ENCODE assay signal across 8 mouse cellular contexts in genomic region chr11:119084446-119085278, GRCm38 (mm10). TPM values are rescaled to one million over a fixed set of nuclear protein-coding genes. Genes with fewer than 3 reads are reported as not detected.
A peak's percentile ranks its signal among the peaks of the same experiment; 100 is the strongest.
DNase-seq lines count a peak whose midpoint lies in the region; ATAC-seq and TF ChIP-seq lines count a peak whose summit lies in the region.

No protein-coding gene starts in this region.

- H3K9ac ChIP-seq in ES-E14 (ENCODE audit: insufficient read depth, low read depth, low read length, poor library complexity, severe bottlenecking): no peak overlapping the region
- H3K9ac ChIP-seq in heart, embryonic 15.5 days: peak overlapping the region; percentile 95
- H3K9ac ChIP-seq in lung, postnatal 0 days (replicated peaks; ENCODE audit: low read depth): peak overlapping the region; percentile 80

- no peaks in the 10 kb centered on the region for H3K36me3 ChIP-seq in ES-E14 (ENCODE audit: control insufficient read depth, insufficient read depth, low read length, poor library complexity, severe bottlenecking)
- peaks cover 22% of the 10 kb centered on the region for H3K36me3 ChIP-seq in heart, embryonic 15.5 days
- peaks cover 13% of the 10 kb centered on the region; the same call in 1 of the 2 replicates for H3K36me3 ChIP-seq in lung, postnatal 0 days (ENCODE audit: insufficient read depth, low read length)
- peaks cover 4% of the 10 kb centered on the region for H3K36me3 ChIP-seq in splenic B cell, adult 2 months (ENCODE audit: control insufficient read depth, insufficient read depth, low read length, poor library complexity, severe bottlenecking)

- WGBS in heart, embryonic 15.5 days: 3% methylated on average over 18 of the region's 18 CpGs
- WGBS in lung, postnatal 0 days: 3% methylated on average over 18 of the region's 18 CpGs

- in situ Hi-C loops in ES-E14 (cut with MboI; ENCODE audit: low sequenced_read_pairs in 2 of 2, unreplicated experiment in 2 of 2): loop anchor here (5.0 to 25.0 kb wide), 4 partner anchors 32 to 1153 kb away; partner anchors contain the start of gene Bahcc1 (in 1 of the 2)

- H3K4me1 ChIP-seq in ES-E14 (ENCODE audit: control insufficient read depth in 2 of 2, insufficient read depth in 2 of 2, low read length in 2 of 2, poor library complexity in 1 of 2): peaks cover 0 to 32% of the 10 kb centered on the region in 2 experiments; a peak in 2 of 4 replicates
- H3K4me1 ChIP-seq in heart, embryonic 15.5 days (replicated peaks): peaks cover 79% of the 10 kb centered on the region
- peaks cover 46% of the 10 kb centered on the region for H3K4me1 ChIP-seq in lung, postnatal 0 days (ENCODE audit: insufficient read depth, low read depth, low read length)

- no peaks in the 10 kb centered on the region for H3K9me3 ChIP-seq in ES-E14 (ENCODE audit: control insufficient read depth, insufficient read depth, low read depth, low read length)
- H3K9me3 ChIP-seq in heart, embryonic 15.5 days (replicated peaks): no peaks in the 10 kb centered on the region
- H3K9me3 ChIP-seq in lung, postnatal 0 days (ENCODE audit: low read length): no peaks in the 10 kb centered on the region

- H3K4me2 ChIP-seq in heart, embryonic 15.5 days: peak overlapping the region; percentile 90
- peak overlapping the region; percentile 79 for H3K4me2 ChIP-seq in lung, postnatal 0 days (replicated peaks; ENCODE audit: low read depth, low read length)

- H3K27me3 ChIP-seq in heart, embryonic 15.5 days: peaks cover 31% of the 10 kb centered on the region
- H3K27me3 ChIP-seq in lung, postnatal 0 days (replicated peaks; ENCODE audit: insufficient read depth, low read length): no peaks in the 10 kb centered on the region
- no peaks in the 10 kb centered on the region for H3K27me3 ChIP-seq in splenic B cell, adult 2 months (ENCODE audit: control insufficient read depth, insufficient read depth, low read length, poor library complexity, severe bottlenecking)

- ATAC-seq in heart, embryonic 15.5 days (replicated peaks; ENCODE audit: insufficient number of reproducible peaks, insufficient read depth, low FRiP score, low read depth): no peak
- ATAC-seq in lung, postnatal 0 days: no peak
- ATAC-seq in activated CD4-positive, CD25-positive, alpha-beta regulatory T cell, adult 4 months: no peak

- no peak; the same call in 1 of the 2 replicates for TF ChIP-seq EP300 in lung, postnatal 0 days (IDR thresholded peaks at IDR 0.05)

- TF ChIP-seq CTCF in lung, postnatal 0 days (IDR thresholded peaks at IDR 0.05): no peak; the same call in 1 of the 2 replicates

- no peak overlapping the region for H3K27ac ChIP-seq in ES-E14 (ENCODE audit: insufficient read depth, low read depth, low read length, poor library complexity, severe bottlenecking)
- peak overlapping the region; percentile 99 for H3K27ac ChIP-seq in heart, embryonic 15.5 days
- H3K27ac ChIP-seq in lung, postnatal 0 days (ENCODE audit: low read length): peak overlapping the region; percentile 97

- DNase-seq in A20 (ENCODE audit: low read depth, low spot score) (peak; percentile 66), ES-E14 (ENCODE audit: low read depth, low spot score) (no peak)
- DNase-seq in embryo, embryonic 10 days (ENCODE audit: low spot score): peak; percentile 30
- DNase-seq in kidney, postnatal 14 days: peak; percentile 67
- DNase-seq in lung, postnatal 0 days (ENCODE audit: low spot score): peak; percentile 76
- peak; percentile 49 for DNase-seq in splenic B cell, adult 2 months (ENCODE audit: low read depth, low spot score)

- peak overlapping the region; percentile 62 to 83; a peak in 2 of 4 replicates for H3K4me3 ChIP-seq in ES-E14 (ENCODE audit: insufficient read depth in 1 of 2, low read depth in 1 of 2, low read length in 2 of 2, poor library complexity in 1 of 2, severe bottlenecking in 1 of 2)
- H3K4me3 ChIP-seq in heart, embryonic 15.5 days: peak overlapping the region; percentile 83
- H3K4me3 ChIP-seq in lung, postnatal 0 days (ENCODE audit: low read depth, low read length): peak overlapping the region; percentile 93

TF ChIP-seq in ES-E14, 5 proteins besides CTCF, POLR2A, EP300 and RAD21:
- no peak for TF ChIP-seq HCFC1 (IDR thresholded peaks at IDR 0.05; ENCODE audit: borderline replicate concordance, insufficient read depth, low read length)

RNA-seq across cellular contexts. Expression of gene Cbx4, which starts 1.4 kb away (rescaled TPM):
- total RNA-seq in ES-E14 (2012; rRNA removed): 0.90 and 1.8 TPM in 2 replicates
- polyA plus RNA-seq in heart, embryonic 15.5 days (2015; fragmentation: Nextera tagmentation; extraction: Ambion mirVana): 9.3 and 11.6 TPM in 2 replicates
- polyA plus RNA-seq in lung, postnatal 0 days (2015; fragmentation: Nextera tagmentation; extraction: Ambion mirVana): 8.9 and 9.7 TPM in 2 replicates
- polyA plus RNA-seq in activated CD4-positive, CD25-positive, alpha-beta regulatory T cell, adult 4 months (2017; shearing (Covaris generic)): 1 to 10 TPM; 2.0 to 2.4 TPM

RNA-seq across cellular contexts. Expression of gene Cbx8, which starts 43.9 kb away (rescaled TPM):
- 1.1 and 1.2 TPM in 2 replicates for total RNA-seq in ES-E14 (2012; rRNA removed)
- polyA plus RNA-seq in heart, embryonic 15.5 days (2015; fragmentation: Nextera tagmentation; extraction: Ambion mirVana): 7.5 and 9.5 TPM in 2 replicates
- 9.4 and 9.8 TPM in 2 replicates for polyA plus RNA-seq in lung, postnatal 0 days (2015; fragmentation: Nextera tagmentation; extraction: Ambion mirVana)
- polyA plus RNA-seq in activated CD4-positive, CD25-positive, alpha-beta regulatory T cell, adult 4 months (2017; shearing (Covaris generic)): 1 to 10 TPM; 5.3 to 7.5 TPM
